Mouse (Mus musculus): ENCODE results near the gene Ttc37.

Gene Ttc37

DNA sequence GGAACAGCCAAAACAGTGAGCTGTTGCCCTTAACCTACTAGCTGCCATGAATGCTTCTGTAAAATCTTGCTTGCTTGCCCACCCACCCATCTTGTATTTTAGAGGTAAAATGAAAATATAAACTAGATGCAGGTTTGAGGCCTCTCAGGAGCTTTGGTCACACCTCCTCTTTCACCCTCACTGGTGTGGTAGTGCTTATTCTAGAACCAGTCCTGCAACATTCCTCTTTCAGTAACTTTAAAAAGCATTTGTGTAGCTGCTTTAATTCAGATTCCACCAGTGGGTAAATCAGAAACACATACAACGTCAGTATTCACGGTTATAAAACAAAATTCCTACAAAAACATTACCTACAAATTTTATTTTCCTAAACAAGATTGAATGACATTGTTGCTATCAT, 62.1 kb downstream of the Ttc37 start:
- DNase-seq: no peak

DNA sequence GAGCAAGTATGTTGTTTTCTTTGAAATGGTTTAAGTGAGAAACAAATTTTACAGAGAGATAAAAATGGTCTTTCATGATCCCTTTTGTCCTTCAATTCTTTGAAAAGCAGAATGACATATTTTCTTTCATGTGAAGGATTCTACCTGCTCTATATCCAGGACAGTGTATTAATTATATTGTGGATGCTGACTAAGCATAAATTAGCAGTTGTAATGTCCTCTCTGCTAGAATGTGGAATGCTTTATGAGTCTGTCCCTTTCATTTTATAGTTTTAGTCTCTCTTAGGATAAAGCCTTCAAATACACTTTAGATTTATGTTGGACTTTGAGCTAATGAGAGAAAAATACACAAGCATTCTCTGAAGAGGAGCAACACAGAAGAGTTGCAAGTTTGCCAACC, 75.8 kb downstream of the Ttc37 start:
- DNase-seq: no peak

DNA sequence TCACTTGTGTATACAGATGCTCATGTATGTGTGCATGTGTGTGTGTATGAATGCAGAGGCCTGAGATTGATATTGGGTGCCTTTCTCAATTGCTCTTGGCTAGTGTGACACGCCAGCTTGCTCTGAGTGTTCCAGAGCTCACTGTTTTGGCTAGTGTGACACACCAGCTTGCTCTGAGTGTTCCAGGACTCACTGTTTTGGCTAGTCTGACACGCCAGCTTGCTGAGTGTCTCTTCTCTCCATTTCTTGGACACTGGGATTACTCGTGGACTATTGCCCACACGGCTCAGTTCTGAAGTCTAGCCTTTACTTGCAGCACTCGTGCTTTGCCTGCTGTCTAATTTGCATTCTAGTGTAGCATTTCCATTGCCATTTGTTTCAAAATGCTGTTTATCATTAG, 80.2 kb downstream of the Ttc37 start:
- no peak for DNase-seq

DNA sequence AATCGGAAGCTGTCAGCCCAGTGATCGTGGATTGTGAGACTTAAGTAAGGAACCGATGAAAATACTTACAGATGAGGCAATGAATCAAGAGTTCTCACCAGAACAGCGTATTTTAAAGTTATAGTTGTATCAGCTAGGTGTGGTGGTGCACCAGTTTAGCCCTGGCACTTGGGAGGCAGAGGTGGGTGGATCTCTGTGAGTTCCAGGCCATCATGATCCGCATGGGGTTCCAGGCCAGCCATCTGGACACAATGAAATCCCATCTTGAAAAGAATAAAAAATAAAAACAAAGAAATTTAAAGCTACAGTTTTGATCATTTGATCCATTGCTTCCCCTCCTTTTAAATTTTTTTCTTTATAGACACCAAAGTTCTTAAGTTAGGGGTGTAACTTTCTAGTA, 89.1 kb downstream of the Ttc37 start:
- DNase-seq: no peak

DNA sequence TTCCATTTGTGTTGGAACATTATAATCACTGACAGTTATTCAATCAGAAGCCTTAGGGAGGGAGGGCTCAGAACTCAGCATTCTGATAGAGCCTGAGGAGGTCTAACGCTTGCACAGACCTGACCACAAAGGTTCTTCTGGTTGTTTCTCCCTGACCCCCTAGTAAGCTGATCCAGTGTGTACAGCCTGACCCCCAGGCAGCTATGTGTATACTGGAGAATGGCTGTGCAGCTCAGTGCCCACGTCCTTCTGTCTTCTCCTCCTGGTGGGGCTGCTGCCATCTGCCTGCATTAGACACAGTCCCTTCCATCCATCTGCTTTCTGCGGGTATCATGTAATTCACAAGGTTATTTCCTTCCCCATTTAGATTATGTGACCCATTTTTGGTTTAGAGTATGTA, 90.7 kb downstream of the Ttc37 start:
- no peak for DNase-seq

DNA sequence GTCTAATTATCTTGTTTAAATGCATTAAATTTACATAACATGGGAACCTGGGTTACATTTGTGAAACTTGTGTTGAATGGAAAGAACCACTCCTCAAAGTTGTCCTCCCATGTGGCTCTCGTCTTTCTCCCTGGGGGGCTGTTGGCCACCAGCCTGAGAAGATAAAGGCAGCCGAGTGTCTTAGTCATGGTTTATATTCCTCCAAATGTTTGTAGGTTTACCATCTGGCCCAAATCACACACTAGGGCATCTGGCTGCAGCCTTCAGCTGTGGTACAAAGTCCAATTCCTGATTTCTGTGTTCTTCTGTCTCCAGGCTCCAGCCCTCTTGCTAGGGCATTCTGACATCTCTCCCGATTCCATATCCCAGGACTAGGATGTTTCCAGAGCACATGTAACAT, 91.7 kb downstream of the Ttc37 start:
- DNase-seq: no peak

DNA sequence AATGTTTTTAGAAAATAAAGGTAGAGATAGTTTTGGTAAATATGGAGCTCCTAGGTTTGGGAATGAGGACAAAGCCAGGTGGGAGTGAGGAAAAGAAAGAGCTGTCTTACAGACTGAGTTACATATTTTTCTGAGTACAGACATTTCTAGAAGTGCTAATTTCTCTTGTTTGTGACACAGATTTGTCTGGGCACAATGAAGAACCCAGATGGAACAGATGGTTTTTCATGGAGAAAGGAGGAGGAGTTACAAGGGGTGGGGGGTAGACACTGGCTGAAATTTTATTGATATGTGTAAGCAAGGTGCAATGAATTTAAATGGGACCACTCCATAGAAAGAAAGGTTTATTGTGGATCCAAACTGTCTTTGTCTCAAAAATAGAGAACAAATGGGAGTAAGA, 96.4 kb downstream of the Ttc37 start:
- DNase-seq: no peak

DNA sequence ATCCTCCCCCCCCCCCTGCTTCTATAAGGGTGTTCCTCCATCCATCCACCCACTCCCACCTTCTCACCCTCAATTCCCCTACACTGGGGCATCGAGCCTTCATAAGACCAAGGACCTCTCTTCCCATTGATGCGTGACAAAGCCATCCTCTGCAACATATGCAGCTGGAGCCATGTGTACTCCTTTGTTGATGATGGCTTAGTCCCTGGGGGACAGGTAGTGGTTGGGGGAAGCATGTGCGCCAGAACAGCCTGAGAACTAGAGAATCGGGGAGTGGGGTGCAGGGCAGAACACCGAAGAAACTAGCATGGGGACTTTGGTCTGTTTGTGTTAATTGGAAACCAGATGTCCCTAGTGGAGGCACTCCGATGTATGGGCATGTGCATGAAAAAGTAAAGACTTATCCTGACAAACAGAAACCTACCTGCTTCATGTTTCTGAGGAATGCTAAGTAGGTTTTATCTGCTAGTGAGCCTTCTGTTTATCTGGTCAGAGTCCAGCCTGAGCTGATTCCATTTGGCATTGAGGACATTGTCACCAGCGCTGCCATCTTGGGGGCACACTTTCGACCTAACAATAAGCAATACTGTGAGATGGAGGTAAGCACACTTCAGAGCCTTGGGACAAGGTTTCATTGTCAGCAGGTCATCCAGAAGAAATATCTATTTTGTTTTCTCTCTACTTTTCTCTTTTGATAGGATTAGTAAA, 97.1 kb downstream of the Ttc37 start:
- no peak for DNase-seq

DNA sequence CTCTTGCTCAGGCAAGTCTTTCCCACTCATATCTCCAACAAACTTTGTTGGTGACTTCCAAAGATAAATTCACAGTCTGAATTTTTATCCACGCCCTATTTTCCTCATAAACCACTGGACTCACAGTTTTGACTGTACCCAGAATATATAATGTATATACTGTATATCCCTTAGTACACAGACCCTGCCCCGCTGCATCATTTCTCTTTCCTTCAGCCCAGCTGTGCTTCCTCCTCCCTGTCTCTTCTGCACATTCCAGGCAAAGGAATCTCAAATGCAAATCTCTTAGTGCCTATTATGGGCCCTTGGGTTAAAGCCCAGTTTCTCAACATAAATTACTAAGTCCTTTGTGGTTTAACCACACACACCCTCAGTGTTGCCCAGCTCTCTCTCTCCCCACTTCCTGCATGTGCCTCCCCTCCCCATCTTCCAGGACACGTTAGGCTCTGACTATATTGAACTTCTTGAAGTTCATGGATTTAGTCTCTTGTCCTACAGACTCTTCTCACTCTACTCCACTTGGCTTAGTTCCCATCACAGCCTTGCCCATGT, 98.8 kb downstream of the Ttc37 start:
- no peak for DNase-seq

DNA sequence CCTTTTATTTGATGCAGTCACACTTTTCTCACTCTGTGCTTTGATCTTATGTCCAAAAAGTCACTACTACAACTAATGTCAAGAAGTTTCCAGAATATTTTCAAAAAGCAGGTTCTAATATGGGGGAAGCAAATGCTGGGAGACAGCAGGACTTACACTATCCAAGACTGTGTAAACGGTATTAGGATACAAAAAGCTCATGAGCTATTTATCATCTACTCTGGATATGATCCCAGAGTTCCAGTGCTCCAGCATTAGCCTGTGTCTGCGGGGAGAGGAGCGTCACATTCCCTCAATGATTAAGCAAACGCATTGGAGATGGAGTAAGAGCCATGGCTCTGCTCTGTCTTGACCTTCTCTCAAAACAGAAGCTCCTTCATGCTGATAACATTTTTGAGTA, 101.4 kb downstream of the Ttc37 start:
- no peak for DNase-seq

DNA sequence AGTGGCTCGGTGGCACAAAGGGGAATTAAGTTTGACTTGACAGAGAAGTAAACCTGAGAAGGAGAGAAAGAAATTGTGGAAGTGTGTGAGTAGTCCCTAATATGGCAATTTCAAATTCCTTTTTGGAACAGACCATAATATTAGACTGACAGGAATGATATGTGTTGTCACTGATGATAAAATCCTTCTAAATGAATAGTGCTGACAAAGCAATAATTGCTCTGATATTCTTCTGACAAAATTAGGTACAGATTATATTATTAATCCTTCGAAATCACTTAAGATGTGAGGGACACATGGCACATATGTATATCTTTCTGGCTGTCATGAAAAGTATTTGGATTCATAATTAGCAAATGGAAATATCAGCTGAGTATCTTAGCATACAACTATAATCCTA, 116.4 kb downstream of the Ttc37 start:
- DNase-seq: no peak

DNA sequence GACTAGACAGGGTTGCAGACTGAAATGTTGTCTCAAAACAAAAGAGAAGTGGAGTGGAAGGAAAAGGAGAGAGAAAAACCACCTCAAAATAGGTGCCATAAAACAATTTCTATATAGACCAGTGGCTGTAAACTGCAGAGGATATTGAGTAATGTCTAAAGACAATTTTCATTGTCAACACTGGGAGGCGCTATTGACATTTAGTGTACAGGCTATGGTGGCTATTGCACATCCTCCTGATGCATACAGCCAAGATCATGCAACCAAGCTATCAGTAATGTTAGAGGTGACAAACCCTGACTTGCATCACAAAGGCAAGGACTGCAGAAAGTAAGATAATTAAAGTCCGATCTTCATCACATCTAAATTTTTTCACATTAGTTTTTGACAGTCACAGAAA, 116.9 kb downstream of the Ttc37 start:
- DNase-seq: no peak

All from lung, postnatal 14 days (tissue).